Mouse (Mus musculus) MEL (cell line): ENCODE data around the gene Traf1. TPM values are rescaled to one million over a fixed set of nuclear protein-coding genes. Genes with fewer than 3 reads are reported as not detected.

Experiments
- DNase-seq: peaks from one replicate; pipeline ENCODE4 v3.0.0; 2011; ENCODE audit warnings: low read depth, low spot score
- H3K27ac ChIP-seq: 2 replicates; pipeline ENCODE4 v1.5.1; 2012; ENCODE audit warnings: low read depth, mild to moderate bottlenecking, control low read depth, low read length, moderate library complexity; ENCODE audit not compliant: control insufficient read depth
- H3K27me3 ChIP-seq, 2 experiments: fragments of 150-350 bp in 1 of 2; sonication (generic) in 1 of 2; 2 replicates each; pipeline ENCODE4 v1.6.1; 2012; ENCODE audit warnings: low read length in 2 of 2, mild to moderate bottlenecking in 2 of 2, improper control_type of control experiment in 1 of 2, moderate library complexity in 1 of 2; ENCODE audit not compliant: insufficient read depth in 2 of 2, control insufficient read depth in 1 of 2
- H3K36me3 ChIP-seq, 2 experiments: 2 replicates each; pipeline ENCODE4 v1.6.1; 2012 to 2014; ENCODE audit warnings: low read length in 2 of 2, improper control_type of control experiment in 1 of 2, inconsistent platforms in 1 of 2, mild to moderate bottlenecking in 1 of 2; ENCODE audit not compliant: insufficient read depth in 2 of 2, control insufficient read depth in 1 of 2
- H3K4me1 ChIP-seq, 2 experiments: fragments of 150-350 bp in 1 of 2; sonication (generic) in 1 of 2; 2 replicates each; pipeline ENCODE4 v1.6.1; 2012; ENCODE audit warnings: low read length in 2 of 2, improper control_type of control experiment in 1 of 2, mild to moderate bottlenecking in 1 of 2; ENCODE audit not compliant: insufficient read depth in 2 of 2, control insufficient read depth in 1 of 2
- H3K4me3 ChIP-seq, 2 experiments: fragments of 150-350 bp in 1 of 2; sonication (generic) in 1 of 2; 2 replicates each; pipeline ENCODE4 v1.5.1; 2012; ENCODE audit warnings: low read depth in 2 of 2, low read length in 2 of 2, mild to moderate bottlenecking in 2 of 2, moderate library complexity in 2 of 2, control low read depth in 1 of 2, improper control_type of control experiment in 1 of 2; ENCODE audit not compliant: control insufficient read depth in 1 of 2, insufficient read depth in 1 of 2
- H3K79me2 ChIP-seq: 2 replicates; pipeline ENCODE4 v1.6.1; 2012; ENCODE audit warnings: mild to moderate bottlenecking, low read length, moderate library complexity; ENCODE audit not compliant: control insufficient read depth, poor library complexity, insufficient read depth
- H3K9ac ChIP-seq: 2 replicates; pipeline ENCODE4 v1.6.1; 2012; ENCODE audit warnings: low read depth, mild to moderate bottlenecking, control low read depth, low read length, moderate library complexity; ENCODE audit not compliant: control insufficient read depth, poor library complexity, severe bottlenecking
- H3K9me3 ChIP-seq: fragments of 150-350 bp; sonication (generic); replicated peaks from 2 replicates; pipeline ENCODE4 v1.6.1; 2012; ENCODE audit warnings: mild to moderate bottlenecking, low read length, improper control_type of control experiment, moderate library complexity; ENCODE audit not compliant: insufficient read depth
- CHD1 ChIP-seq: IDR thresholded peaks from 2 replicates; pipeline ENCODE4 v1.6.1; 2012; ENCODE audit warnings: low read depth, mild to moderate bottlenecking, inconsistent platforms, low read length, improper control_type of control experiment
- CTCF ChIP-seq, 3 experiments: IDR thresholded peaks in 2 of 3; conservative IDR thresholded peaks in 1 of 3; 2 replicates each; pipeline ENCODE4 v1.5.1; 2011 to 2012; ENCODE audit warnings: low read length in 3 of 3, low read depth in 2 of 3, mild to moderate bottlenecking in 2 of 3, improper control_type of control experiment in 1 of 3, inconsistent platforms in 1 of 3, mixed read lengths in 1 of 3, moderate library complexity in 1 of 3; ENCODE audit not compliant: control insufficient read depth in 1 of 3, insufficient read depth in 1 of 3, poor library complexity in 1 of 3, severe bottlenecking in 1 of 3
- EP300 ChIP-seq, 2 experiments: IDR thresholded peaks; 2 replicates each; pipeline ENCODE4 v1.6.1; 2011; ENCODE audit warnings: improper control_type of control experiment in 2 of 2, low read length in 2 of 2, low read depth in 1 of 2, mild to moderate bottlenecking in 1 of 2
- ETS1 ChIP-seq: IDR thresholded peaks from 2 replicates; pipeline ENCODE4 v1.6.1; 2012; ENCODE audit warnings: low read depth, mild to moderate bottlenecking, inconsistent platforms, low read length, improper control_type of control experiment, moderate library complexity
- GABPA ChIP-seq: IDR thresholded peaks from 2 replicates; pipeline ENCODE4 v1.6.1; 2012; ENCODE audit warnings: low read depth, mild to moderate bottlenecking, inconsistent platforms, low read length, improper control_type of control experiment, moderate library complexity
- JUND ChIP-seq: IDR thresholded peaks from 2 replicates; pipeline ENCODE4 v1.6.1; 2011; ENCODE audit warnings: low read depth, mild to moderate bottlenecking, improper control_type of control experiment, low read length
- KAT2A ChIP-seq: conservative IDR thresholded peaks from 2 replicates; pipeline ENCODE4 v1.6.1; 2012; ENCODE audit warnings: low read depth, low read length, improper control_type of control experiment, inconsistent platforms
- MEF2A ChIP-seq: IDR thresholded peaks from 2 replicates; pipeline ENCODE4 v1.6.1; 2014; ENCODE audit warnings: low read depth, mild to moderate bottlenecking, inconsistent platforms, low read length, improper control_type of control experiment; ENCODE audit not compliant: poor library complexity, insufficient replicate concordance, severe bottlenecking; ENCODE audit errors: extremely low read depth
- MXI1 ChIP-seq: IDR thresholded peaks from 2 replicates; pipeline ENCODE4 v1.6.1; 2011; ENCODE audit warnings: mild to moderate bottlenecking, low read depth, low read length, improper control_type of control experiment
- MYC ChIP-seq: IDR thresholded peaks from 2 replicates; pipeline ENCODE4 v1.6.1; 2011; ENCODE audit warnings: low read depth, mild to moderate bottlenecking, low read length, improper control_type of control experiment, moderate library complexity
- NRF1 ChIP-seq: IDR thresholded peaks from 2 replicates; pipeline ENCODE4 v1.6.1; 2014; ENCODE audit warnings: low read depth, mild to moderate bottlenecking, inconsistent platforms, low read length, improper control_type of control experiment, moderate library complexity; ENCODE audit not compliant: poor library complexity, insufficient read depth, severe bottlenecking
- POLR2A ChIP-seq, 2 experiments: IDR thresholded peaks; 2 replicates each; pipeline ENCODE4 v1.6.1; 2011 to 2012; ENCODE audit warnings: low read length in 2 of 2, mild to moderate bottlenecking in 2 of 2, control low read depth in 1 of 2, improper control_type of control experiment in 1 of 2, low read depth in 1 of 2, moderate library complexity in 1 of 2; ENCODE audit not compliant: control insufficient read depth in 1 of 2, insufficient read depth in 1 of 2, poor library complexity in 1 of 2
- POLR2AphosphoS2 ChIP-seq: IDR thresholded peaks from 2 replicates; pipeline ENCODE4 v1.6.1; 2011; ENCODE audit warnings: low read length, improper control_type of control experiment
- POLR2AphosphoS5 ChIP-seq: IDR thresholded peaks from 2 replicates; pipeline ENCODE4 v1.6.1; 2012; ENCODE audit warnings: low read depth, borderline replicate concordance, mild to moderate bottlenecking, inconsistent platforms, low read length, moderate library complexity, mixed read lengths
- RAD21 ChIP-seq: IDR thresholded peaks from 2 replicates; pipeline ENCODE4 v1.6.1; 2011; ENCODE audit warnings: mild to moderate bottlenecking, low read depth, low read length, improper control_type of control experiment
- RCOR1 ChIP-seq: IDR thresholded peaks from 2 replicates; pipeline ENCODE4 v1.6.1; 2012; ENCODE audit warnings: low read depth, mild to moderate bottlenecking, inconsistent platforms, low read length, improper control_type of control experiment
- SMC3 ChIP-seq: IDR thresholded peaks from 2 replicates; pipeline ENCODE4 v1.6.1; 2011; ENCODE audit warnings: low read depth, low read length, improper control_type of control experiment
- TAL1 ChIP-seq: IDR thresholded peaks from 2 replicates; pipeline ENCODE4 v1.6.1; 2012; ENCODE audit warnings: mild to moderate bottlenecking, inconsistent platforms, low read length, moderate library complexity, mixed read lengths
- TBP ChIP-seq: IDR thresholded peaks from 2 replicates; pipeline ENCODE4 v1.8.0; 2011; ENCODE audit warnings: low read depth, low read length, improper control_type of control experiment
- TCF12 ChIP-seq: IDR thresholded peaks from 2 replicates; pipeline ENCODE4 v1.6.1; 2014; ENCODE audit warnings: low read depth, mild to moderate bottlenecking, inconsistent platforms, low read length, improper control_type of control experiment, moderate library complexity
- USF1 ChIP-seq: IDR thresholded peaks from 2 replicates; pipeline ENCODE4 v1.6.1; 2014; ENCODE audit warnings: low read depth, mild to moderate bottlenecking, inconsistent platforms, low read length, improper control_type of control experiment, moderate library complexity
- ZC3H11A ChIP-seq: IDR thresholded peaks from 2 replicates; pipeline ENCODE4 v1.6.1; 2012; ENCODE audit warnings: low read depth, mild to moderate bottlenecking, inconsistent platforms, low read length, improper control_type of control experiment
- ZKSCAN1 ChIP-seq: IDR thresholded peaks from 2 replicates; pipeline ENCODE4 v1.6.1; 2012; ENCODE audit warnings: low read depth, mild to moderate bottlenecking, inconsistent platforms, low read length, improper control_type of control experiment, moderate library complexity
- polyA plus RNA-seq, 2 experiments: library from polyadenylated mRNA; stranded (reverse) in 1 of 2; unstranded in 1 of 2; fragments of >175 nt in 1 of 2; fragments of >200 nt in 1 of 2; gene quantifications; 2 replicates each; pipeline versions ENCODE4 v1.2.1 to v1.2.4; 2012; ENCODE audit warnings: low replicate concordance in 2 of 2, low read depth in 1 of 2; ENCODE audit not compliant: insufficient read length in 2 of 2, insufficient read depth in 1 of 2, missing spikeins in 1 of 2
- total RNA-seq: library from RNA; depleted of rRNA; stranded (reverse); fragments of 300-350 nt; gene quantifications from 2 replicates; pipeline ENCODE4 v1.2.3, GENCODE M21; 2012

Traf1 gene
- total and polyA plus RNA-seq, 3 experiments, result 0.03 to 0.04 TPM; not detected in 1

GRCm38 (mm10) chr2:34954344-34954743 is 7.2 kb downstream of the Traf1 start:
- no peak overlapping the region for H3K27ac ChIP-seq
- TF ChIP-seq MEF2A, result no peak
- no peak for TF ChIP-seq GABPA
- no peak for TF ChIP-seq RAD21
- no peak for TF ChIP-seq SMC3
- TF ChIP-seq TBP, result no peak
- no peak for TF ChIP-seq MYC
- no peak for TF ChIP-seq EP300 (IDR thresholded peaks at IDR 0.05; ENCODE audit: low read depth in 1 of 2, low read length in 2 of 2)
- TF ChIP-seq POLR2AphosphoS2, result no peak
- TF ChIP-seq MXI1, result no peak
- TF ChIP-seq JUND, result no peak
- no peak for TF ChIP-seq CHD1
- no peak for TF ChIP-seq ZC3H11A
- TF ChIP-seq ZKSCAN1, result no peak
- H3K4me3 ChIP-seq, result no peak overlapping the region
- H3K79me2 ChIP-seq, result no peaks in the 10 kb centered on the region
- no peaks in the 10 kb centered on the region; a peak in 2 of 4 replicates for H3K27me3 ChIP-seq
- no peaks in the 10 kb centered on the region for H3K36me3 ChIP-seq
- H3K9me3 ChIP-seq, result no peaks in the 10 kb centered on the region
- no peak overlapping the region for H3K9ac ChIP-seq
- DNase-seq, result no peak
- H3K4me1 ChIP-seq, result peaks cover 0 to 11% of the 10 kb centered on the region in 2 experiments; a peak in 1 of 4 replicates

GRCm38 (mm10) chr2:34953547-34954116 is 7.9 kb downstream of the Traf1 start:
- no peak for DNase-seq
- Histone ChIP-seq H3K4me3 (no peak overlapping the region), H3K36me3 (no peaks in the 10 kb centered on the region), H3K79me2 (no peaks in the 10 kb centered on the region), H3K27me3 (no peaks in the 10 kb centered on the region; a peak in 1 of 4 replicates), H3K9ac (no peak overlapping the region), H3K4me1 (peaks cover 0 to 11% of the 10 kb centered on the region in 2 experiments; a peak in 1 of 4 replicates), H3K27ac (no peak overlapping the region), H3K9me3 (no peaks in the 10 kb centered on the region)
- TF ChIP-seq USF1 (no peak), CHD1 (no peak), KAT2A (no peak), NRF1 (no peak), RCOR1 (no peak), ETS1 (no peak), SMC3 (no peak), MEF2A (no peak), CTCF (IDR thresholded peaks at IDR 0.05 in 2 of 3, conservative IDR thresholded peaks at IDR 0.05 in 1 of 3; ENCODE audit: control insufficient read depth in 1 of 3, insufficient read depth in 1 of 3, low read depth in 2 of 3, low read length in 3 of 3, poor library complexity in 1 of 3, severe bottlenecking in 1 of 3) (no peak), POLR2AphosphoS5 (no peak), TCF12 (no peak), MXI1 (no peak), EP300 (IDR thresholded peaks at IDR 0.05; ENCODE audit: low read depth in 1 of 2, low read length in 2 of 2) (no peak), POLR2A (IDR thresholded peaks at IDR 0.05; ENCODE audit: control insufficient read depth in 1 of 2, insufficient read depth in 1 of 2, low read depth in 1 of 2, low read length in 2 of 2, poor library complexity in 1 of 2) (no peak), TAL1 (no peak)
